Mouse (Mus musculus) lung, postnatal 25 days (tissue): ENCODE results near the gene Os9.

ENCODE experiments used
- DNase-seq: peaks from one replicate; pipeline ENCODE4 v3.0.0; 2022; ENCODE audit warnings: low spot score

Os9 gene

GRCm38 (mm10) chr10:127115068-127115467 lies 5.9 kb downstream of the Os9 start:
- DNase-seq, result no peak

DNA sequence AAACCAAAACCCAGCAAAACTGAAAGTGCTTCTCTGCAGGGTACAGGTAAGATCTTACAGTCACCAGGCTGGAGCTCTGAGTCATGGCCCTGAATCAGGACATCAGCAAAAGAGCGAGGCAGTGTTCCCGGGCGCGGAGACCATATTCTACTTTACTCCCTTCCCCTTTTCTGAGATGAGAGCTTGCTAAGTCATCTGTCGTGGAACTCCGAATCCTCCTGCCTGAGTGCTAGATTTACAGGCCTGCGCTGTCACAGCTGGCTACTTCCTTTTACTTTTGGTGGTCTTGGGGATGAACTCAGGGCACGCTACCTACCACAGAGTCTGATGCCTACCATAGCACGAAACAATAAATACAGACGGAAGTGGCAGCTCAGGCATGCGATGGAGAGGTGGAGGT lies 6.5 kb downstream of the Os9 start:
- DNase-seq, result no peak

- no peak for DNase-seq
Measured at GRCm38 (mm10) chr10:127111001-127111887, 9.7 kb downstream of the Os9 start.

GRCm38 (mm10) chr10:127108262-127108583 lies 12.7 kb downstream of the Os9 start:
- no peak for DNase-seq

- DNase-seq, result no peak
Measured at GRCm38 (mm10) chr10:127107563-127108261, 13.2 kb downstream of the Os9 start.

DNA sequence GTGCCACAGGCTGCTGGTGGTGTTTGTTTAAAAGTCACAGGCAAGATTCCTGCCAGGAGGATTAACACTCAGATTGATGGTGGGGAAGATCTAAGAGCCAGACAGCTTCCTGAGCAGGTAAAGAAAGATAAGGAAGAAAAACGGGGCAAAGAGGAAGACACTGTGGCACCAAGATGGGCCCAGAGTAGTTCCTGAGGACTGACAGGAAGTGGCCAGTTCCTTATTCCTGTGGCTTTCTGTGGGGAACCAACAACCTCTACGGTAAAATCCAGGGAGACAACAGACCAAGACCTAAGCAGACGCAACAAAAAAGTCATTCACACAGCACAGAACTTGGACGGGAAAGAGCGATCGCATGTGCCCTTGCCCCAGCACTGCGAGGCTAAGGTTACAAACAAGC lies 17.3 kb downstream of the Os9 start:
- no peak for DNase-seq

DNA sequence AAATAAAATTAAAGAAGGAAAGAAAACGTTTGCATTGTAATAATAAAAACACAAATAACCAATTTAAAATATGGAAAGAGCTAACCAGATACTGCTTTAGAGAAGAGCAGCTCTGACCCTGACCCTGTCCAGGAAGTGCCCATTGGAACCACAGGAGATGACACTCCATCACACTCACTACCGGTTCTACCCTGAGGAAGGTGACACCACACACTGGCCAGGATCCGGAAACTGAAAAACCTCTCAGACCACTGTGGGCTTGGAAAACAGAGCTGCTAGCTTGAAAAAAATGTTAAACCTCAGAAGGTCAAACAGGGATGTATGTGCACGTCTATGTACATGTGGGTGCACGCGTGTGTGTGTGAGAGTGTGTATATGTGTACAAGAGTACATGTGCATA lies 19.8 kb downstream of the Os9 start:
- DNase-seq, result no peak

GRCm38 (mm10) chr10:127100414-127100813 lies 20.5 kb downstream of the Os9 start:
- no peak for DNase-seq

GRCm38 (mm10) chr10:127099868-127100267 lies 21.1 kb downstream of the Os9 start:
- no peak for DNase-seq

- no peak for DNase-seq
Measured at GRCm38 (mm10) chr10:127099191-127099590, 21.7 kb downstream of the Os9 start.

- no peak for DNase-seq
Measured at GRCm38 (mm10) chr10:127098514-127098913, 22.4 kb downstream of the Os9 start.

GRCm38 (mm10) chr10:127094382-127094802 lies 26.5 kb downstream of the Os9 start:
- DNase-seq, result peak; percentile 84

GRCm38 (mm10) chr10:127092742-127093141 lies 28.2 kb downstream of the Os9 start:
- DNase-seq, result no peak

DNA sequence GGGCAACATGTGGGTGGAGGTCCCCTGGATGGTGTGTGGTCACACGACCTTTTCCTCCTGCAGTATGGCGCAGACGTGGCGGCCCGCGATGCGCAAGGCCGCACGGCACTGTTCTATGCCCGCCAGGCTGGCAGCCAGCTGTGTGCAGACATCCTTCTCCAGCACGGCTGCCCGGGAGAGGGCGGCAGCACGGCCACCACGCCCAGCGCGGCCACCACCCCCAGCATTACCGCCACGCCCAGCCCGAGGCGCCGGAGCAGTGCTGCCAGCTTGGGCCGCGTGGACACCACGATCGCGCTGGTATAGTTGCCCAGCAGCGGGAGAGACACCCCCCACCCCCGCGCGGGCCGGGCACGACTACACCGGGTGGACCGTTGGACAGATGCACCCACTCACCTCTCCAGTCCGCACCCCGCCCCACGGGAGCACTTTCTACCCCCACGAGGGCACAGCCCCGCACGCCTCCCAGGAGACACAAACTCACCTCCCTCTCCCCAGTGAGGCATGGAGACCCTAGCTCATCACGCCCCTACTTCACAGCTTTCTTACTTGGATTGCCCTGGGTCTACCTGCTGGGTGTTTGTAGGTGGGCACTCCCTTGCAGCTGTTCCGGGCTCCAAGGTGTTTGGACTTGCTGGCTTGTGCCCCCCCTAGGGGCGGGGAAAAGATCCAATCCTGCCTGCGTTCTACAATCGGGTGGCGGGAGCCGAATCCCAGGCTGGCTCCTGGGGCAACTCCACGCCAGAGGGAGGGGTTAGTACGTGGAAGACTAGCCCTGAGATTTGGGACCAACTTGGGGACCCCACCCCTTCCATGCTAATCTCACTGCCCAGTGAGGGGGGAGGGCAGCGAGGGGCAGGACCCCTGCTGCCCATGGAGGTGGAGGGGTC lies 29.2 kb downstream of the Os9 start:
- DNase-seq, result no peak

GRCm38 (mm10) chr10:127090560-127091411 lies 30.1 kb downstream of the Os9 start:
- peak; percentile 39 for DNase-seq

DNA sequence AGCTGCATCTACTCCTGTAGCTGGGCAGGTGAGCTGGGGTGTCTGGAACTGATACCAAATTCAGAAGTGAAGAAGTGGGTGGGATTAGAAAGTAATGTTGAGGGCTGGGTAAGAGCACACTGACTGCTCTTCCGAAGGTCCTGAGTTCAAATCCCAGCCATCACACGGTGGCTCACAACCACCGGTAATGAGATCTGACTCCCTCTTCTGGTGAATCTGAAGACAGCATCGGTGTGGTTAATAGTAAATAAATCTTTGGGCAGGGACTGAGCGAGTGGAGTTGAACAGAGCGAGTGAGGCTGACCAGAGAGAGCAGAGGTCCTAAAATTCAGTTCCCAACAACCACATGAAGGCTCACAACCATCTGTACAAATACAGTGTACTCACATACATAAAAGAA lies 35.3 kb downstream of the Os9 start:
- no peak for DNase-seq

DNA sequence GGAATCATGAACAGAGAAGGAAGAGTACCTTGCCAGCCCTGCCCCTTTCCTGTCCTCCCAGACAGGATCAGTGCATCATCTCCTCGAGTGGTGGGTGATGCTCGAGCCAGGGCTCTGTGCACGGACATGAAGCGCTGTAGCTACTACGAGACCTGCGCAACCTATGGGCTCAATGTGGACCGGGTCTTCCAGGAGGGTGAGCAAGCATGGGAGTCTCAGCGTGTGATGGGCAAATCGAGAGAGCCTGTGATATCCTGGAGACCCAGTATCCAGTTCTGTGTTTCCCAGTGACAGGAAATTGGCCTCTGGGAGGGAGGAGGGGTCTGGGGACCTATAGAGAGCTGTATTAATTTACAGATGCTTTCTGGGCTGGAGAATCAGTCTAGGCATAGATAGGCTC lies 35.9 kb downstream of the Os9 start:
- DNase-seq, result no peak

DNA sequence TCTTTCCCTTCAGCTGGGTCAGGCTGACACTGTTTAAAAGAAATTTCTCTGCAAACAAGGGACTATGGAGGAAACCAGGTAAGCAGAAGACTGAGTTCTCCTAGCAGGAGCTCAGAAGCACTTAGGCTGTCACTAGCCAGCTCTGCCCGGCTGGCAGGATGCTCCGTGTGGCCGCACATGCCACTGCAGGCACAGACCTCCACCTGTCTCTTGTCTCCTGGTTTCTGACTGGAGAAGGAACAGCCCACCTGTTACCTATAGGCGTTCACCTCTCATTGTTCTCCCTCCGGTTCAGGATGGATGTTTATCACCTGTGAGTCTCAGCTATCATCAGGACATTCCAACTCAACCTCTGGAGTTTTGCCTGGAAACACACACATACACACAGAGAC lies 37.0 kb downstream of the Os9 start:
- no peak for DNase-seq

DNA sequence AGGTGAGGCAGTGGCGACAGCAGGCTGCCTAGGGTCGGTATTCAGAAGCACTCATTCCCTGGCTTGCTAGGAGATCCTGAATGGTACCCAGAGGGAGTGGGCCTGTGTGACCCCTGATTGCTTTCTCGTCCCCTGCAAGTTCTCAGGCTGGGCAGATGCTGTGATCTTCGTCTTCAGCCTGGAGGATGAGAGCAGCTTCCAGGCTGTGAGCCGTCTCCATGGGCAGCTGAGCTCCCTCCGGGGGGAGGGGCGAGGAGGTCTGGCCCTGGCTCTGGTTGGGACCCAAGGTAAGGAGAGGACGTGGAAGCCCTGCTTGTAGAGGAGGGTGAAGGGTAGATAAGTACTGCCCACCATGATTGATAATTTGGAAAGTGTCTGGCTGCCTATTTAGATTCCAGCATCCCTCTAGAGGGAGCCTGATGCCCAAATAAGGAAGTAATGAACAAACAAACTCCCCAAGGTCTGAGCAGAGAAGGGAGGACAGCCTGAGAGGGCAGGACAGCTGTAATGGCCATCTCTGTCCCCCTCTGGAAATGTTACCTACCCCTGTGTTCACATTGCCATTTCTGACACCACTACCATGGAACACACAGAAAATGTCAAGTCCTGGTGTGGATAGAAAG lies 37.5 kb downstream of the Os9 start:
- DNase-seq, result no peak

DNA sequence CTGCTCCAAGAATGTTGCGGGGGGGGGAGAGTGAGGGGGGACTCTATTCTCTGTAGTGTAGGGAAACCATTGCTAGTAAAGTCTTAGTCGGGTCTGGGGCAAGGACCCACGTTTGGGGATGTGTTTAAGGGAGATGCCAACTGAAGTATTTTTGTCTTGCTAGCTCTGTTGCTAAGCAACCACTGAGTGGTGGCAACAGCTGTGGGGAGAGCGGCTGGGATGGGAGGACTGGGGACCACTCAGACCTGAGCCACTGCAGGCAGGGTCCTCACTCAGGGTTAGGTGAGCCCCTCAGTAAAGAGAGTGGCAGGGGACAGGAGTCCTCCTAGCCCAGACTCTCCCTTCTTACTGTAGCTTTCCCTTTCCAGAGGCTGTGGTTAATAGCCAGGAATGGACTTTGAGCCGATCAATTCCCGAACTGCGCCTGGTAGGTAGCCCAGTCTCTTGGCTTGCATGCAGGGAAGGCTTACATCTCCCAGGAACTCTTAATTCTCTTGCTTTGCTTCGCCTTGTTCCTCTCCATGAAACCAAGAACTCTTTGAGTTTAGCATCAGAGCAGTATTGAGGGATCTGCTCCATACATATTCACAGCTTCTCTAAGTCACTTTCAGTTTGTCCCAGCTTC lies 38.8 kb downstream of the Os9 start:
- no peak for DNase-seq
